Comparison of ENCODE assay signal across 7 mouse cellular contexts in the genomic region with DNA sequence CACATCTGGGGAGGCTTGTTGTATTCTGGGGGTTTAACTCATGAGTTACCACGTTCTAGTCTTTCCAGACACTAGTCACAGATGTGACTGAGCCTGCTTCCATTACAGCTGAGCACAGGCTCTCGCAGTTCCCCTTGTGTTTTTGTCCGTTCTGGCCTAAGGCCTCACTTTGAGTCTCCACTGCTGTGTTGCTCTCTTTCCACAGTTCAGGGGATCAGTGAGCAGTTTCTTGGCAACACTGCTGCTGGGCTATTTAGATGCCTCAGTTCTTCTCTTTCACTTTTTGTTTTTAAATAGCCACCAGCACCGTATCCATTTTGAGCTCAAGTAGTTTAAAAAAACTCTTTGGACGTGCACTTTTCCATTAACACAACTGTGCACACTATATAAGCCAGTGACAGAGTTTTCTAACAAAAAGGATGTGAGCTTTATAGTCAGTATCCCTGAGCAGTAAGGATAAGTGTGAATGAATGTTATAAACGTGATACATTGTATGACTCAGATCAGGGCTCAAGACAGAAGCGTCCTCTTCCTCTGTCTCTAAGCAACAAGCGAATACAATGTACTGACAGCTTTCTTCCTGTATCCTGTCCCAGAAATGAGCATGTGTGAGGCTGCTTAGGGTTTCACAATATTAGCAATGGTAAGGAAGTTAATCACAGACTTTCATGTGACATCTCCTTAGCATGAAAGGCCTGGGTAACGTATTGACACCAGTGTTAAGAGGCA. TPM values are rescaled to one million over a fixed set of nuclear protein-coding genes. Genes with fewer than 3 reads are reported as not detected.
DNase-seq lines count a peak whose midpoint lies in the region; ATAC-seq and TF ChIP-seq lines count a peak whose summit lies in the region.

No protein-coding gene starts in this region.

- no peak overlapping the region for H3ac ChIP-seq in myocyte (ENCODE audit: control insufficient read depth, insufficient read length)

- no peak for TF ChIP-seq POLR2A in myocyte (IDR thresholded peaks at IDR 0.05; ENCODE audit: insufficient read length, low read depth)

- H3K4me2 ChIP-seq in heart, embryonic 15.5 days: no peak overlapping the region
- H3K4me2 ChIP-seq in myocyte (ENCODE audit: low read depth): peak overlapping the region; percentile 36

- no peaks in the 10 kb centered on the region for H3K36me3 ChIP-seq in heart, embryonic 15.5 days
- no peaks in the 10 kb centered on the region for H3K36me3 ChIP-seq in myocyte (ENCODE audit: control insufficient read depth, insufficient read depth)
- H3K36me3 ChIP-seq in hindbrain, embryonic 10.5 days: no peaks in the 10 kb centered on the region

- 55% methylated on average over 9 of the region's 9 CpGs for WGBS in heart, embryonic 15.5 days
- 75% methylated on average over 9 of the region's 9 CpGs for WGBS in hindbrain, embryonic 10.5 days

- no peaks in the 10 kb centered on the region for H3K9me3 ChIP-seq in heart, embryonic 15.5 days (replicated peaks)
- H3K9me3 ChIP-seq in hindbrain, embryonic 10.5 days: no peaks in the 10 kb centered on the region

- no peak overlapping the region for H3K4me3 ChIP-seq in heart, embryonic 15.5 days
- no peak overlapping the region for H3K4me3 ChIP-seq in myocyte
- H3K4me3 ChIP-seq in hindbrain, embryonic 10.5 days: no peak overlapping the region

- no peaks in the 10 kb centered on the region for H3K27me3 ChIP-seq in heart, embryonic 15.5 days
- H3K27me3 ChIP-seq in myocyte (ENCODE audit: control insufficient read depth, insufficient read depth, insufficient read length): no peaks in the 10 kb centered on the region
- no peaks in the 10 kb centered on the region for H3K27me3 ChIP-seq in hindbrain, embryonic 10.5 days (ENCODE audit: insufficient read depth, poor library complexity, severe bottlenecking)

- no peaks in the 10 kb centered on the region for H3K79me2 ChIP-seq in myocyte (ENCODE audit: control insufficient read depth, insufficient read depth)

- no peak overlapping the region for H3K9ac ChIP-seq in heart, embryonic 15.5 days

- peak; percentile 41 for DNase-seq in layer of hippocampus, adult 9-11 months
- no peak for DNase-seq in layer of hippocampus, postnatal 36 days
- peak; percentile 74 for DNase-seq in NIH3T3 (ENCODE audit: low read depth)
- DNase-seq in cerebellum, adult 9-10 months: no peak
- DNase-seq in hindbrain, embryonic 10.5 days (ENCODE audit: low spot score): no peak

- peak overlapping the region; percentile 40; the same call in 1 of the 2 replicates for H3K27ac ChIP-seq in heart, embryonic 15.5 days
- H3K27ac ChIP-seq in hindbrain, embryonic 10.5 days: no peak overlapping the region

- peak; percentile 47; the same call in 1 of the 2 replicates for ATAC-seq in heart, embryonic 15.5 days (replicated peaks; ENCODE audit: insufficient number of reproducible peaks, insufficient read depth, low FRiP score, low read depth)

- peaks cover 5% of the 10 kb centered on the region; the same call in 1 of the 2 replicates for H3K4me1 ChIP-seq in heart, embryonic 15.5 days (replicated peaks)
- no peaks in the 10 kb centered on the region for H3K4me1 ChIP-seq in hindbrain, embryonic 10.5 days (replicated peaks)

TF ChIP-seq in myocyte, 11 proteins besides CTCF, POLR2A, EP300 and RAD21:
- TF ChIP-seq TCF12 (IDR thresholded peaks at IDR 0.05; ENCODE audit: insufficient read depth, poor library complexity, severe bottlenecking): no peak
- 0 out of 2 replicates have a peak, but pooled peaks have one; percentile 22 for TF ChIP-seq CEBPB (IDR thresholded peaks at IDR 0.05; ENCODE audit: insufficient read depth, poor library complexity, severe bottlenecking)

RNA-seq across cellular contexts. Expression of gene Akap7, which starts 23.8 kb away (rescaled TPM):
- total RNA-seq in layer of hippocampus, postnatal 36 days (2021): 10 to 100 TPM; 53.2 to 53.5 TPM
- 22.2 and 29.9 TPM in 2 replicates for polyA plus RNA-seq in heart, embryonic 15.5 days (2015; fragmentation: Nextera tagmentation; extraction: Ambion mirVana)
- 9.0 TPM for polyA plus RNA-seq in myocyte (2012; fragmentation: generic; extraction: Trizol)
- polyA plus RNA-seq in hindbrain, embryonic 10.5 days (2016; fragmentation: Nextera tagmentation; extraction: Ambion mirVana): 15.6 and 16.3 TPM in 2 replicates

RNA-seq across cellular contexts. Expression of gene Epb41l2, which starts 28.1 kb away (rescaled TPM):
- 10 to 100 TPM; 84.6 to 89.0 TPM for total RNA-seq in layer of hippocampus, postnatal 36 days (2021)
- polyA plus RNA-seq in heart, embryonic 15.5 days (2015; fragmentation: Nextera tagmentation; extraction: Ambion mirVana): 41.8 and 53.9 TPM in 2 replicates
- 22.3 TPM for polyA plus RNA-seq in myocyte (2012; fragmentation: generic; extraction: Trizol)
- 33.8 and 40.5 TPM in 2 replicates for polyA plus RNA-seq in hindbrain, embryonic 10.5 days (2016; fragmentation: Nextera tagmentation; extraction: Ambion mirVana)

Comparison
In these comparisons a context has a peak if more than half of its experiments do, and no peak if none do; other contexts are left out.
1. DNase-seq: peak in layer of hippocampus, adult 9-11 months (single experiment) and NIH3T3 (single experiment); none in layer of hippocampus, postnatal 36 days (0 of 2), cerebellum, adult 9-10 months (single experiment) and hindbrain, embryonic 10.5 days (single experiment).